Mouse (Mus musculus): ENCODE measurements around the gene Rilpl1.
"Not testable (repeated sequence)": the region's sequence is repeated elsewhere in the genome, so short reads cannot be mapped to it uniquely, and the experiment has no call there.

Gene Rilpl1

GRCm38 (mm10) chr5:124493455-124493854 is 37.7 kb downstream of the Rilpl1 start:
- DNase-seq (ENCODE audit: low spot score in 2 of 2), result no peak

GRCm38 (mm10) chr5:124492618-124493017 is 38.6 kb downstream of the Rilpl1 start:
- DNase-seq (ENCODE audit: low spot score in 2 of 2), result no peak

- DNase-seq (ENCODE audit: low spot score in 2 of 2), result no peak
Measured at GRCm38 (mm10) chr5:124491732-124492131, 39.5 kb downstream of the Rilpl1 start.

- DNase-seq (ENCODE audit: low spot score in 2 of 2), result no peak
Measured at GRCm38 (mm10) chr5:124488885-124489284, 42.3 kb downstream of the Rilpl1 start.

- no peak for DNase-seq (ENCODE audit: low spot score in 2 of 2)
Measured at GRCm38 (mm10) chr5:124485654-124486053, 45.5 kb downstream of the Rilpl1 start.

- DNase-seq (ENCODE audit: low spot score in 2 of 2), result no peak
Measured at GRCm38 (mm10) chr5:124483655-124484396, 47.4 kb downstream of the Rilpl1 start.

GRCm38 (mm10) chr5:124482966-124483654 is 48.1 kb downstream of the Rilpl1 start, which contains the start of gene Snrnp35:
Snrnp35 (plus strand) TSS chr5:124483134.
- peak; percentile 91 for DNase-seq (ENCODE audit: low spot score in 2 of 2)

- no peak for DNase-seq (ENCODE audit: low spot score in 2 of 2)
Measured at GRCm38 (mm10) chr5:124482436-124482965, 48.7 kb downstream of the Rilpl1 start.

GRCm38 (mm10) chr5:124481714-124482113 is 49.5 kb downstream of the Rilpl1 start:
- no peak for DNase-seq (ENCODE audit: low spot score in 2 of 2)

GRCm38 (mm10) chr5:124480119-124480518 is 51.1 kb downstream of the Rilpl1 start:
- no peak for DNase-seq (ENCODE audit: low spot score in 2 of 2)

- DNase-seq (ENCODE audit: low spot score in 2 of 2), result no peak
Measured at GRCm38 (mm10) chr5:124478873-124479204, 52.4 kb downstream of the Rilpl1 start.

- DNase-seq (ENCODE audit: low spot score in 2 of 2), result no peak
Measured at GRCm38 (mm10) chr5:124470591-124471171, 60.5 kb downstream of the Rilpl1 start.

GRCm38 (mm10) chr5:124469486-124469885 is 61.7 kb downstream of the Rilpl1 start:
- DNase-seq (ENCODE audit: low spot score in 2 of 2), result no peak

GRCm38 (mm10) chr5:124468365-124468764 is 62.8 kb downstream of the Rilpl1 start:
- no peak for DNase-seq (ENCODE audit: low spot score in 2 of 2)

GRCm38 (mm10) chr5:124467766-124468165 is 63.4 kb downstream of the Rilpl1 start:
- no peak for DNase-seq (ENCODE audit: low spot score in 2 of 2)

GRCm38 (mm10) chr5:124464905-124465304 is 66.3 kb downstream of the Rilpl1 start:
- no peak for DNase-seq (ENCODE audit: low spot score in 2 of 2)

- no peak for DNase-seq (ENCODE audit: low spot score in 2 of 2)
Measured at GRCm38 (mm10) chr5:124463462-124463861, 67.7 kb downstream of the Rilpl1 start.

GRCm38 (mm10) chr5:124462297-124463025 is 68.7 kb downstream of the Rilpl1 start:
- no peak for DNase-seq (ENCODE audit: low spot score in 2 of 2)

- not testable (repeated sequence) for DNase-seq (ENCODE audit: low spot score in 2 of 2)
Measured at GRCm38 (mm10) chr5:124460922-124461321, 70.3 kb downstream of the Rilpl1 start.

- DNase-seq (ENCODE audit: low spot score in 2 of 2), result no peak
Measured at GRCm38 (mm10) chr5:124456762-124457161, 74.4 kb downstream of the Rilpl1 start.

- no peak for DNase-seq (ENCODE audit: low spot score in 2 of 2)
Measured at GRCm38 (mm10) chr5:124454082-124454419, 77.1 kb downstream of the Rilpl1 start.
